Mouse (Mus musculus): ENCODE measurements around the gene Pet117.

Gene Pet117

GRCm38 (mm10) chr2:144381741-144382140 is 12.9 kb downstream of the Pet117 start:
- whole genome bisulfite sequencing: 82% methylated on average over 4 of the region's 4 CpGs

GRCm38 (mm10) chr2:144382624-144383138 is 13.9 kb downstream of the Pet117 start:
- WGBS: 88% methylated on average over 7 of the region's 7 CpGs

GRCm38 (mm10) chr2:144386296-144386695 is 17.5 kb downstream of the Pet117 start:
- WGBS: 46% methylated on average over 2 of the region's 2 CpGs

- 78% methylated on average over 3 of the region's 3 CpGs for WGBS
Measured at GRCm38 (mm10) chr2:144388416-144388815, 19.6 kb downstream of the Pet117 start.

GRCm38 (mm10) chr2:144399531-144399930 is 30.7 kb downstream of the Pet117 start:
- 83% methylated on average over 4 of the region's 4 CpGs for WGBS

GRCm38 (mm10) chr2:144400659-144401058 is 31.9 kb downstream of the Pet117 start:
- WGBS: 81% methylated on average over 6 of the region's 6 CpGs

- WGBS: 87% methylated on average over 4 of the region's 4 CpGs
Measured at GRCm38 (mm10) chr2:144409037-144409436, 40.2 kb downstream of the Pet117 start.

GRCm38 (mm10) chr2:144410603-144411002 is 41.8 kb downstream of the Pet117 start:
- WGBS: 8% methylated on average over 3 of the region's 3 CpGs

- WGBS: 64% methylated on average over 1 of the region's 1 CpGs
Measured at GRCm38 (mm10) chr2:144414646-144415045, 45.9 kb downstream of the Pet117 start.

GRCm38 (mm10) chr2:144416859-144417258 is 48.1 kb downstream of the Pet117 start:
- 72% methylated on average over 8 of the region's 8 CpGs for WGBS

- 66% methylated on average over 2 of the region's 2 CpGs for WGBS
Measured at GRCm38 (mm10) chr2:144418062-144418461, 49.3 kb downstream of the Pet117 start.

GRCm38 (mm10) chr2:144422094-144422675 is 53.4 kb downstream of the Pet117 start:
- WGBS: 61% methylated on average over 10 of the region's 10 CpGs

All from cerebral cortex, adult 2 months (tissue).